Mouse (Mus musculus) MEL (cell line): ENCODE measurements around the gene Mfap3. TPM values are rescaled to one million over a fixed set of nuclear protein-coding genes. Genes with fewer than 3 reads are reported as not detected.
A peak's percentile ranks its signal among the peaks of the same experiment; 100 is the strongest.

Experiments used
- DNase-seq: peaks from one replicate; pipeline ENCODE4 v3.0.0; 2011; ENCODE audit warnings: low read depth, low spot score
- H3K27ac ChIP-seq: 2 replicates; pipeline ENCODE4 v1.5.1; 2012; ENCODE audit warnings: low read depth, mild to moderate bottlenecking, control low read depth, low read length, moderate library complexity; ENCODE audit not compliant: control insufficient read depth
- H3K27me3 ChIP-seq, 2 experiments: fragments of 150-350 bp in 1 of 2; sonication (generic) in 1 of 2; 2 replicates each; pipeline ENCODE4 v1.6.1; 2012; ENCODE audit warnings: low read length in 2 of 2, mild to moderate bottlenecking in 2 of 2, improper control_type of control experiment in 1 of 2, moderate library complexity in 1 of 2; ENCODE audit not compliant: insufficient read depth in 2 of 2, control insufficient read depth in 1 of 2
- H3K36me3 ChIP-seq, 2 experiments: 2 replicates each; pipeline ENCODE4 v1.6.1; 2012 to 2014; ENCODE audit warnings: low read length in 2 of 2, improper control_type of control experiment in 1 of 2, inconsistent platforms in 1 of 2, mild to moderate bottlenecking in 1 of 2; ENCODE audit not compliant: insufficient read depth in 2 of 2, control insufficient read depth in 1 of 2
- H3K4me1 ChIP-seq, 2 experiments: fragments of 150-350 bp in 1 of 2; sonication (generic) in 1 of 2; 2 replicates each; pipeline ENCODE4 v1.6.1; 2012; ENCODE audit warnings: low read length in 2 of 2, improper control_type of control experiment in 1 of 2, mild to moderate bottlenecking in 1 of 2; ENCODE audit not compliant: insufficient read depth in 2 of 2, control insufficient read depth in 1 of 2
- H3K4me3 ChIP-seq, 2 experiments: fragments of 150-350 bp in 1 of 2; sonication (generic) in 1 of 2; 2 replicates each; pipeline ENCODE4 v1.5.1; 2012; ENCODE audit warnings: low read depth in 2 of 2, low read length in 2 of 2, mild to moderate bottlenecking in 2 of 2, moderate library complexity in 2 of 2, control low read depth in 1 of 2, improper control_type of control experiment in 1 of 2; ENCODE audit not compliant: control insufficient read depth in 1 of 2, insufficient read depth in 1 of 2
- H3K79me2 ChIP-seq: 2 replicates; pipeline ENCODE4 v1.6.1; 2012; ENCODE audit warnings: mild to moderate bottlenecking, low read length, moderate library complexity; ENCODE audit not compliant: control insufficient read depth, poor library complexity, insufficient read depth
- H3K9ac ChIP-seq: 2 replicates; pipeline ENCODE4 v1.6.1; 2012; ENCODE audit warnings: low read depth, mild to moderate bottlenecking, control low read depth, low read length, moderate library complexity; ENCODE audit not compliant: control insufficient read depth, poor library complexity, severe bottlenecking
- H3K9me3 ChIP-seq: fragments of 150-350 bp; sonication (generic); replicated peaks from 2 replicates; pipeline ENCODE4 v1.6.1; 2012; ENCODE audit warnings: mild to moderate bottlenecking, low read length, improper control_type of control experiment, moderate library complexity; ENCODE audit not compliant: insufficient read depth
- BHLHE40 ChIP-seq: IDR thresholded peaks from 2 replicates; pipeline ENCODE4 v1.6.1; 2012; ENCODE audit warnings: low read depth, mild to moderate bottlenecking, inconsistent platforms, low read length, improper control_type of control experiment, borderline replicate concordance
- CHD2 ChIP-seq: IDR thresholded peaks from 2 replicates; pipeline ENCODE4 v1.6.1; 2011; ENCODE audit warnings: low read length, improper control_type of control experiment
- CTCF ChIP-seq, 3 experiments: IDR thresholded peaks in 2 of 3; conservative IDR thresholded peaks in 1 of 3; 2 replicates each; pipeline ENCODE4 v1.5.1; 2011 to 2012; ENCODE audit warnings: low read length in 3 of 3, low read depth in 2 of 3, mild to moderate bottlenecking in 2 of 3, improper control_type of control experiment in 1 of 3, inconsistent platforms in 1 of 3, mixed read lengths in 1 of 3, moderate library complexity in 1 of 3; ENCODE audit not compliant: control insufficient read depth in 1 of 3, insufficient read depth in 1 of 3, poor library complexity in 1 of 3, severe bottlenecking in 1 of 3
- ELF1 ChIP-seq: IDR thresholded peaks from 2 replicates; pipeline ENCODE4 v1.6.1; 2014; ENCODE audit warnings: low read depth, mild to moderate bottlenecking, inconsistent platforms, low read length, improper control_type of control experiment, moderate library complexity
- EP300 ChIP-seq, 2 experiments: IDR thresholded peaks; 2 replicates each; pipeline ENCODE4 v1.6.1; 2011; ENCODE audit warnings: improper control_type of control experiment in 2 of 2, low read length in 2 of 2, low read depth in 1 of 2, mild to moderate bottlenecking in 1 of 2
- ETS1 ChIP-seq: IDR thresholded peaks from 2 replicates; pipeline ENCODE4 v1.6.1; 2012; ENCODE audit warnings: low read depth, mild to moderate bottlenecking, inconsistent platforms, low read length, improper control_type of control experiment, moderate library complexity
- GABPA ChIP-seq: IDR thresholded peaks from 2 replicates; pipeline ENCODE4 v1.6.1; 2012; ENCODE audit warnings: low read depth, mild to moderate bottlenecking, inconsistent platforms, low read length, improper control_type of control experiment, moderate library complexity
- JUND ChIP-seq: IDR thresholded peaks from 2 replicates; pipeline ENCODE4 v1.6.1; 2011; ENCODE audit warnings: low read depth, mild to moderate bottlenecking, improper control_type of control experiment, low read length
- MAFK ChIP-seq: IDR thresholded peaks from 2 replicates; pipeline ENCODE4 v1.6.1; 2011; ENCODE audit warnings: low read depth, mild to moderate bottlenecking, low read length, improper control_type of control experiment, borderline replicate concordance
- MXI1 ChIP-seq: IDR thresholded peaks from 2 replicates; pipeline ENCODE4 v1.6.1; 2011; ENCODE audit warnings: mild to moderate bottlenecking, low read depth, low read length, improper control_type of control experiment
- MYC ChIP-seq: IDR thresholded peaks from 2 replicates; pipeline ENCODE4 v1.6.1; 2011; ENCODE audit warnings: low read depth, mild to moderate bottlenecking, low read length, improper control_type of control experiment, moderate library complexity
- NELFE ChIP-seq: IDR thresholded peaks from 2 replicates; pipeline ENCODE4 v1.6.1; 2011; ENCODE audit warnings: low read depth, low read length, improper control_type of control experiment
- NRF1 ChIP-seq: IDR thresholded peaks from 2 replicates; pipeline ENCODE4 v1.6.1; 2014; ENCODE audit warnings: low read depth, mild to moderate bottlenecking, inconsistent platforms, low read length, improper control_type of control experiment, moderate library complexity; ENCODE audit not compliant: poor library complexity, insufficient read depth, severe bottlenecking
- POLR2A ChIP-seq, 2 experiments: IDR thresholded peaks; 2 replicates each; pipeline ENCODE4 v1.6.1; 2011 to 2012; ENCODE audit warnings: low read length in 2 of 2, mild to moderate bottlenecking in 2 of 2, control low read depth in 1 of 2, improper control_type of control experiment in 1 of 2, low read depth in 1 of 2, moderate library complexity in 1 of 2; ENCODE audit not compliant: control insufficient read depth in 1 of 2, insufficient read depth in 1 of 2, poor library complexity in 1 of 2
- POLR2AphosphoS2 ChIP-seq: IDR thresholded peaks from 2 replicates; pipeline ENCODE4 v1.6.1; 2011; ENCODE audit warnings: low read length, improper control_type of control experiment
- RAD21 ChIP-seq: IDR thresholded peaks from 2 replicates; pipeline ENCODE4 v1.6.1; 2011; ENCODE audit warnings: mild to moderate bottlenecking, low read depth, low read length, improper control_type of control experiment
- SIN3A ChIP-seq: IDR thresholded peaks from 2 replicates; pipeline ENCODE4 v1.6.1; 2012; ENCODE audit warnings: low read length, improper control_type of control experiment, inconsistent platforms
- TBP ChIP-seq: IDR thresholded peaks from 2 replicates; pipeline ENCODE4 v1.8.0; 2011; ENCODE audit warnings: low read depth, low read length, improper control_type of control experiment
- TCF12 ChIP-seq: IDR thresholded peaks from 2 replicates; pipeline ENCODE4 v1.6.1; 2014; ENCODE audit warnings: low read depth, mild to moderate bottlenecking, inconsistent platforms, low read length, improper control_type of control experiment, moderate library complexity
- UBTF ChIP-seq: IDR thresholded peaks from 2 replicates; pipeline ENCODE4 v1.6.1; 2012; ENCODE audit warnings: low read depth, mild to moderate bottlenecking, inconsistent platforms, low read length, improper control_type of control experiment, moderate library complexity, borderline replicate concordance; ENCODE audit not compliant: insufficient read depth
- ZKSCAN1 ChIP-seq: IDR thresholded peaks from 2 replicates; pipeline ENCODE4 v1.6.1; 2012; ENCODE audit warnings: low read depth, mild to moderate bottlenecking, inconsistent platforms, low read length, improper control_type of control experiment, moderate library complexity
- ZMIZ1 ChIP-seq: IDR thresholded peaks from 2 replicates; pipeline ENCODE4 v1.6.1; 2012; ENCODE audit warnings: low read depth, mild to moderate bottlenecking, inconsistent platforms, low read length, improper control_type of control experiment, moderate library complexity
- ZNF384 ChIP-seq: IDR thresholded peaks from 2 replicates; pipeline ENCODE4 v1.6.1; 2012; ENCODE audit warnings: low read depth, mild to moderate bottlenecking, inconsistent platforms, low read length, improper control_type of control experiment
- polyA plus RNA-seq, 2 experiments: library from polyadenylated mRNA; stranded (reverse) in 1 of 2; unstranded in 1 of 2; fragments of >175 nt in 1 of 2; fragments of >200 nt in 1 of 2; gene quantifications; 2 replicates each; pipeline versions ENCODE4 v1.2.1 to v1.2.4; 2012; ENCODE audit warnings: low replicate concordance in 2 of 2, low read depth in 1 of 2; ENCODE audit not compliant: insufficient read length in 2 of 2, insufficient read depth in 1 of 2, missing spikeins in 1 of 2
- total RNA-seq: library from RNA; depleted of rRNA; stranded (reverse); fragments of 300-350 nt; gene quantifications from 2 replicates; pipeline ENCODE4 v1.2.3, GENCODE M21; 2012

Mfap3 gene
- total and polyA plus RNA-seq, 3 experiments = 21.2 to 22.7 TPM; not detected in 1

GRCm38 (mm10) chr11:57527506-57527905 is 9.0 kb downstream of the Mfap3 start:
- H3K27ac ChIP-seq = no peak overlapping the region
- no peaks in the 10 kb centered on the region for H3K9me3 ChIP-seq
- TF ChIP-seq NRF1 (no peak), BHLHE40 (no peak), ELF1 (no peak), MYC (no peak), ZKSCAN1 (no peak)
- H3K4me1 ChIP-seq = peaks cover 0 to 6% of the 10 kb centered on the region in 2 experiments; a peak in 3 of 4 replicates
- no peak for DNase-seq
- peaks cover 9% of the 10 kb centered on the region; the same call in 1 of the 2 replicates for H3K79me2 ChIP-seq
- peaks cover 2 to 6% of the 10 kb centered on the region in 2 experiments for H3K36me3 ChIP-seq
- H3K9ac ChIP-seq = no peak overlapping the region
- H3K27me3 ChIP-seq = no peaks in the 10 kb centered on the region
- no peak overlapping the region for H3K4me3 ChIP-seq

GRCm38 (mm10) chr11:57529111-57529510 is 10.6 kb downstream of the Mfap3 start:
- DNase-seq = no peak
- no peak overlapping the region for H3K9ac ChIP-seq
- no peak overlapping the region for H3K4me3 ChIP-seq
- H3K36me3 ChIP-seq = peaks cover under 1 to 2% of the 10 kb centered on the region in 2 experiments
- no peak overlapping the region for H3K27ac ChIP-seq
- no peaks in the 10 kb centered on the region for H3K9me3 ChIP-seq
- TF ChIP-seq ETS1 = no peak
- no peak for TF ChIP-seq TCF12
- TF ChIP-seq ZNF384 = peak; percentile 57
- H3K4me1 ChIP-seq = peaks cover 0 to 5% of the 10 kb centered on the region in 2 experiments; a peak in 3 of 4 replicates
- no peaks in the 10 kb centered on the region for H3K27me3 ChIP-seq
- peaks cover 4% of the 10 kb centered on the region; the same call in 1 of the 2 replicates for H3K79me2 ChIP-seq

GRCm38 (mm10) chr11:57531300-57531950 is 13.0 kb downstream of the Mfap3 start:
- Histone ChIP-seq H3K79me2 (no peaks in the 10 kb centered on the region), H3K4me3 (no peak overlapping the region), H3K27me3 (no peaks in the 10 kb centered on the region), H3K36me3 (peaks cover 0 to 2% of the 10 kb centered on the region in 2 experiments; a peak in 2 of 4 replicates), H3K9me3 (no peaks in the 10 kb centered on the region), H3K27ac (no peak overlapping the region), H3K4me1 (no peaks in the 10 kb centered on the region), H3K9ac (no peak overlapping the region)
- TF ChIP-seq POLR2A (IDR thresholded peaks at IDR 0.05; ENCODE audit: control insufficient read depth in 1 of 2, insufficient read depth in 1 of 2, low read depth in 1 of 2, low read length in 2 of 2, poor library complexity in 1 of 2) (no peak), MXI1 (no peak), UBTF (no peak), MAFK (no peak), JUND (no peak), ELF1 (no peak), TBP (no peak), GABPA (no peak), EP300 (IDR thresholded peaks at IDR 0.05; ENCODE audit: low read depth in 1 of 2, low read length in 2 of 2) (no peak), SIN3A (no peak), ZMIZ1 (no peak), NELFE (no peak), RAD21 (no peak), CTCF (IDR thresholded peaks at IDR 0.05 in 2 of 3, conservative IDR thresholded peaks at IDR 0.05 in 1 of 3; ENCODE audit: control insufficient read depth in 1 of 3, insufficient read depth in 1 of 3, low read depth in 2 of 3, low read length in 3 of 3, poor library complexity in 1 of 3, severe bottlenecking in 1 of 3) (no peak), POLR2AphosphoS2 (no peak), CHD2 (no peak)
- DNase-seq = no peak
